Mouse (Mus musculus) kidney, embryonic 16.5 days (tissue): ENCODE data around the gene Gm11541. TPM values are rescaled to one million over a fixed set of nuclear protein-coding genes. Genes with fewer than 3 reads are reported as not detected.
A peak's percentile ranks its signal among the peaks of the same experiment; 100 is the strongest.

Experiments used
- ATAC-seq: fragments of 200-750 bp; cut with Nextera tagmentation; 2 replicates; pipeline ENCODE4 v1.8.0; 2017; ENCODE audit warnings: moderate TSS enrichment; ENCODE audit not compliant: low FRiP score, low TSS enrichment
- H3K27ac ChIP-seq: fragments of 300-500 bp; sonication (generic); 2 replicates; pipeline ENCODE4 v1.5.1; 2014; ENCODE audit warnings: low read length
- H3K27me3 ChIP-seq: fragments of 300-500 bp; sonication (generic); 2 replicates; pipeline ENCODE4 v1.6.1; 2014; ENCODE audit warnings: low read length, control low read depth, mixed read lengths; ENCODE audit not compliant: insufficient read depth
- H3K36me3 ChIP-seq: fragments of 300-500 bp; sonication (generic); 2 replicates; pipeline ENCODE4 v1.6.1; 2014; ENCODE audit warnings: low read length, control low read depth, mixed read lengths; ENCODE audit not compliant: insufficient read depth
- H3K4me1 ChIP-seq: fragments of 300-500 bp; sonication (generic); 2 replicates; pipeline ENCODE4 v1.6.1; 2014; ENCODE audit warnings: low read length, control low read depth, mixed read lengths; ENCODE audit not compliant: insufficient read depth
- H3K4me2 ChIP-seq: fragments of 300-500 bp; sonication (generic); replicated peaks from 2 replicates; pipeline ENCODE4 v1.6.1; 2014; ENCODE audit warnings: low read depth, low read length
- H3K4me3 ChIP-seq: fragments of 300-500 bp; sonication (generic); 2 replicates; pipeline ENCODE4 v1.5.1; 2014; ENCODE audit warnings: mild to moderate bottlenecking, low read length
- H3K9ac ChIP-seq: fragments of 300-500 bp; sonication (generic); replicated peaks from 2 replicates; pipeline ENCODE4 v1.6.1; 2014; ENCODE audit warnings: low read length
- H3K9me3 ChIP-seq: fragments of 300-500 bp; sonication (generic); 2 replicates; pipeline ENCODE4 v1.6.1; 2016; ENCODE audit warnings: low read length, control low read depth
- WGBS: fragments of 180-500 bp; shearing (Covaris S2); extraction: QIAGEN DNeasy Blood & Tissue Kit; methylation state at CpG from one replicate; pipeline ENCODE4 v1.1.7; 2014; 5-methylcytosine and 5-hydroxymethylcytosine counted together
- polyA plus RNA-seq: library from polyadenylated mRNA; unstranded; fragments of >200 nt; fragmentation: Nextera tagmentation; extraction: Ambion mirVana; gene quantifications from 2 replicates; pipeline ENCODE4 v1.2.1, GENCODE M21; 2015

Gm11541 gene
- 0.91 and 1.2 TPM in 2 replicates for polyA plus RNA-seq

DNA sequence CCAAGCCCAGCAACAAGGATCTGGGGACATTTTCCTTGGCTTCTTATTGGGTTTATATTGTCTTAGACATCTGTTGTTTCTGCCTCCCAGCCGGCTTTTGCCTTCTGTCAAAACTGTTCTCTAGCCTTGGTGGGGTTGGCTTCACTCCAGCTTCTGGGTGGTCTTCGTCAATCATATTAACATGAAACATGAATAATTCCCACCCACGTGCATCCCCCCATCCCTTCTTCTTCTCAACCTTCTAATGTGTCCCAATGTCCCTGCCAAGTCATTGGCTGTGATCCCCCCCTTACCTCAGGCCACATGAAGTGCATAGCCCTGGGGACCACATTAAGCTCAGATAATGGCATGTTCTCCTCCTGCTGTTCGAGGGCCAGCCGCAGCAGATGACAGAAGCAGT is at the start of gene Gm11541:
Gene Gm11541, minus strand, starts transcription at position 28 of the 400 bp plus-strand sequence.
- no peak within 1 kb of the TSS for H3K9ac ChIP-seq
- H3K4me3 ChIP-seq: no peak within 1 kb of the TSS
- ATAC-seq: 0 out of 2 replicates have a peak, but pooled peaks have one; percentile 24
- H3K27ac ChIP-seq: peak within 1 kb of the TSS; percentile 48; the same call in 1 of the 2 replicates
- H3K9me3 ChIP-seq: no peaks in the 10 kb centered on the region
- WGBS: 66% methylated on average over 5 of the region's 5 CpGs
- no peaks in the 10 kb centered on the region for H3K36me3 ChIP-seq
- H3K4me1 ChIP-seq: peaks cover 6% of the 10 kb centered on the region; the same call in 1 of the 2 replicates
- no peaks in the 10 kb centered on the region; the same call in 1 of the 2 replicates for H3K27me3 ChIP-seq
- no peak within 1 kb of the TSS for H3K4me2 ChIP-seq

DNA sequence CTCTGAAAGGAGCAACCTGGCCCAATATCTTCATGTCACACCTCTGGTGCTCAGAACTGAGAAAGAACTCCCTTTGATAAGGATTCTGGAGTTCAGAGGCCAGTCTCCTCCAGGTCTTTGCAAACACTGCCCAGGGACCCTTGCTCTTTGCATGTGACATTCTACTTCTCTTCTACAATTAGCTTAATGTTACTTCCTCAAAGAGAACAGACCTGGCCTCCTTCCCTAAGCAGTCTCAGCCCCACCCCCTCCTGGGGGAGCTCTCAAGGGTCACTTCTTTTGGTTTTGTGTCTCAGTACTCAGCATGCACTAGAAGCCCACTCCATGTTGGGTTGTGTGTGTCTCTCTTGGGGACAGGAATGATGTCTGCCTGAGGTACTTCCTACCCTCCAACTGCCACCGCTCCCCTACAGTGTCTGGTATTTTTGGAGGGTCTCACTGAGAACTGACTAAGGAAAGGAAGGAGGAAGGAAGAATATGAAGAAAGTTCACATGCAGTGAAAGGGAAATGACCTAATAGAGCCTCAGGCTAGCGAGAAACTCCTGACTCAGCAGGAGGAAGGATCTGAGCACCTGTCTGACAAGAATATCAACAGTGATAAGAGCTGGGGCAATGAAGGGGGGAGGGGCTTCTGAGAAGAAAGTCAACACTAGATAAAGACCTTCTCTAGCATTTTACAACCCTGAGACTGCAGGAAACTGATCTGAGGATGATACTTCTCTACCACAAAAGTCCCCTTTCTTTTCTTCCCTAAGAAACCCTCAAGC is 48.8 kb upstream of the Gm11541 start:
- Histone ChIP-seq H3K4me3 (no peak overlapping the region), H3K27ac (no peak overlapping the region), H3K27me3 (no peaks in the 10 kb centered on the region), H3K36me3 (no peaks in the 10 kb centered on the region), H3K4me2 (no peak overlapping the region), H3K4me1 (no peaks in the 10 kb centered on the region), H3K9ac (no peak overlapping the region), H3K9me3 (no peaks in the 10 kb centered on the region)
- ATAC-seq: no peak
- WGBS: 43% methylated on average over 2 of the region's 2 CpGs

DNA sequence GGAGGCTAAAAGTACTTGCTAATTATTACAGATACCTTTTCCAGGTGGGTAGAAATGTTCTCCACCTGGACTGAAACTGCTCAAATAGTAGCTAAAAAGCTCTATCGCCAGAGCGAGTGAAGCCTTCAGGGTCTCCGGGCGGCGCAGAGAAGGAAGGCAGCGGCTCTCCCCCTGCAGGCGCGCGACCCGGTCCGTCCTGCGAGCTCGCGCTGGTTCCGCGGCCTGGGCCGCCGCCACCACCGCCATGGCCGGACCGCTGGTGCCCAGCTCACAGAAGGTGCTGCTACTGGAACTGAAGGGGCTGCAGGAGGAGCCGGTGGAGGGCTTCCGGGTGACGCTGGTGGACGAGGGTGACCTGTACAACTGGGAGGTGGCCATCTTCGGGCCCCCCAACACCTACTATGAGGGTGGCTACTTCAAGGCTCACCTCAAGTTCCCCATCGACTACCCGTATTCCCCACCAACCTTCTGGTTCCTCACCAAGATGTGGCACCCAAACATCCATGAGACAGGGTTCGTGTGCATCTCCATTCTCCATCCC is 37.5 kb upstream of the Gm11541 start, which contains the start of gene Cdc34b:
Gene Cdc34b, plus strand, starts transcription at position 51 of the 541 bp plus-strand sequence.
- H3K36me3 ChIP-seq: no peaks in the 10 kb centered on the region
- H3K4me2 ChIP-seq: no peak within 1 kb of the TSS
- no peak within 1 kb of the TSS for H3K9ac ChIP-seq
- peaks cover 6% of the 10 kb centered on the region; the same call in 1 of the 2 replicates for H3K9me3 ChIP-seq
- no peaks in the 10 kb centered on the region for H3K27me3 ChIP-seq
- no peaks in the 10 kb centered on the region for H3K4me1 ChIP-seq
- H3K27ac ChIP-seq: no peak within 1 kb of the TSS
- ATAC-seq: no peak
- 83% methylated on average over 23 of the region's 29 CpGs for WGBS
- no peak within 1 kb of the TSS for H3K4me3 ChIP-seq

DNA sequence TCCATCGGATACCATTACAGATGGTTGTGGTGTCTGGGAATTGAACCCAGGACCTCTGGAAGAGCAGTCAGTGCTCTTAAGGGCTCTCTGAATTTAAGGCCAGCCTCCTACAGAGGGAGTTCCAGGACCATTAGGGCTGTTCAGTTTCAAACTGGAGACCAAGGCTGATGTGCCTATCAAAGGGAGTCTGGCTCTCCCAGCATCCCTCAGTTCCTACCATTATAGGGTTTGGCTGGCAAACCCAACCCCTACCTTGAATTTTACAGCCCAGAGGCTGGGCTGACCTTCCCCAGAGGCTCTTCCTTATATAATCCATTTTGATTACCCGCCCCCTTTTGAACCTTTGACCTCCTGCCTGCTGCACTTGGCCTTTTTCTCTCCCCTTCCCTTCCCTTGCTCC is 31.4 kb upstream of the Gm11541 start:
- Histone ChIP-seq H3K27ac (no peak overlapping the region), H3K36me3 (no peaks in the 10 kb centered on the region), H3K4me3 (no peak overlapping the region), H3K9me3 (no peaks in the 10 kb centered on the region), H3K4me1 (no peaks in the 10 kb centered on the region), H3K27me3 (no peaks in the 10 kb centered on the region), H3K9ac (no peak overlapping the region), H3K4me2 (no peak overlapping the region)
- 61% methylated on average over 2 of the region's 2 CpGs for WGBS
- no peak for ATAC-seq

DNA sequence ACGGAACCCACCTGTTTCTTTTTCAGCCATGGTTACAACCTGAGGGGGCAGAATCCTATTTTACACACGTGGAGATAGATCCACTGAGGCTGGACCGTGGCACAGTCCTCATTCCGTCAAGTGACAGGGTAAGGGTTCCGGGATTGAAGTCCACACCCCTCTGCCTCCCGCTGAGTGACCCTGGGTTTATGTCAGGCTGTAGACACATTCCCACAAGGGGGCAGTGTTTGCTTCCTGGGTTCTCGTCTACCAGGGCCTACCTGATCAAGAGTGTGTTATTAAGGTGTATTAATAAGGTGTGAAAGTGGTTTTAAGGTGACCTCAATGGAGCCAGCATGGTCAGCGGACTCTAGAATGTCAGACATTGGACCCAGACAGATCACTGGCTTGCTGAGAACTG is 28.5 kb upstream of the Gm11541 start:
- no peak for ATAC-seq
- no peak overlapping the region for H3K27ac ChIP-seq
- no peak overlapping the region for H3K9ac ChIP-seq
- no peaks in the 10 kb centered on the region for H3K9me3 ChIP-seq
- no peaks in the 10 kb centered on the region for H3K27me3 ChIP-seq
- H3K4me1 ChIP-seq: no peaks in the 10 kb centered on the region
- WGBS: 45% methylated on average over 8 of the region's 8 CpGs
- no peaks in the 10 kb centered on the region for H3K36me3 ChIP-seq
- H3K4me3 ChIP-seq: no peak overlapping the region
- no peak overlapping the region for H3K4me2 ChIP-seq

DNA sequence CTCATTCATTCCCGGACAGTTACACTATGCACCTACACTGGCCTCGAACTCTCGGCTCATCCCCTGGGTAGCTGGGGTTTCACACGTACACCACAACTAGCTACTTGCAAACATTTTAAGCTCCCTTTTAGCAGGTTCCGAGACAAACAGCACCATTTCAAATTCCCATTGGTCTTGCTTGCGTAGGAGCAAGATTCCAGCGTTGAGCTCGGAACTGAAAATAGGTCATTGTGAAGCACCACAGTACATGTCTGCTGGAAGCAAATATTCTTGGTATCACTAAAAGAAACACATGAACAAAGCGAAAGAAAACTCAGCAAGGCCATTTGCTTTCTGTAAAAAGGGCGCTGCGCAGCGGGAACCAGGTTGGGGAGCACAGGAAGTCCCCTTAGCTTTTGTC is 26.9 kb upstream of the Gm11541 start:
- no peaks in the 10 kb centered on the region for H3K9me3 ChIP-seq
- no peak for ATAC-seq
- no peaks in the 10 kb centered on the region for H3K27me3 ChIP-seq
- no peak overlapping the region for H3K27ac ChIP-seq
- H3K4me2 ChIP-seq: no peak overlapping the region
- WGBS: 91% methylated on average over 12 of the region's 12 CpGs
- H3K36me3 ChIP-seq: no peaks in the 10 kb centered on the region
- no peaks in the 10 kb centered on the region for H3K4me1 ChIP-seq
- H3K4me3 ChIP-seq: no peak overlapping the region
- no peak overlapping the region for H3K9ac ChIP-seq

DNA sequence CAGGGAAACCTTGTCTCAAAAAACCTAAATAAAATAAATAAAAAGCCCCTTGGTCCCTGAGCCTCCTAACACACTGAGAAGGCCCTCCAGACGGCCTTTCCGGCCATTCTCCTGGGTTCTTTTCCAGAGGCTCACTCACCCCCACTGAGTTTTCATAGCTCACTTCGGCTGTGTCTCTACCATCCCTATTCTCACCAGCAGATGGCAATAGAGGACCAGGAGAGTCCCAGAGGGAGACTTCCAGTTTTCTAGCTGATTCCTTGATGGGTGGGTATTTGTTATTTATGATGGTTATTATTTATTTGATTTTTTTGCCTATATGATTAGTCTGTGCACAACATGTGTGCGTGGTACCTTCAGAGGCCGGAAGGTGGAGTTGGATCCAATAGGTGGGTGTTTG is 26.0 kb upstream of the Gm11541 start:
- H3K4me1 ChIP-seq: no peaks in the 10 kb centered on the region

DNA sequence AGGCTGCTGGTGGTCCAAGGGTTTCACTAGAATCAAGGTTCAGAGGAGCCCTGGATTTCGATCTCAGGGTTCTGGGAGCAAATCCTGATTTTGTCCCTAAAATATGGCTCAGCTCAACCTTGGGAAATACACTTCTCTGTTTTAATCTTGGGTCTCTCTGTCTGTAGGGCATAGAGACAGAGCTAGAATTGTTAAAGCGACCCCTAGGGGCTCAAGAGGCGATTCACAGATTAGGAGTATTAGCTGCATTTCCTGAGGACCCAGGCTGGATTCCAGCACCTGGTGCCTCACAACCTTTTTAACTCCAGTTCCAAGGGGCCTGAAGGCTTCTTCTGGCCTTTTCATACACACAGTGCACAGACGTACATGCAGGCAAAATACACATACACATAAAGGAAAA is 25.3 kb upstream of the Gm11541 start:
- Histone ChIP-seq H3K27ac (no peak overlapping the region), H3K9me3 (no peaks in the 10 kb centered on the region), H3K27me3 (no peaks in the 10 kb centered on the region), H3K4me2 (no peak overlapping the region), H3K4me3 (no peak overlapping the region), H3K9ac (no peak overlapping the region), H3K36me3 (no peaks in the 10 kb centered on the region), H3K4me1 (no peaks in the 10 kb centered on the region)
- 37% methylated on average over 4 of the region's 4 CpGs for WGBS
- ATAC-seq: no peak

More for the DNA sequence above, 26.0 kb upstream of the Gm11541 start:
- ATAC-seq: no peak
- no peaks in the 10 kb centered on the region for H3K9me3 ChIP-seq
- no peaks in the 10 kb centered on the region for H3K27me3 ChIP-seq
- H3K27ac ChIP-seq: no peak overlapping the region
- H3K36me3 ChIP-seq: no peaks in the 10 kb centered on the region
- no peak overlapping the region for H3K9ac ChIP-seq
- no peak overlapping the region for H3K4me3 ChIP-seq
- H3K4me2 ChIP-seq: no peak overlapping the region
- 29% methylated on average over 5 of the region's 5 CpGs for WGBS

DNA sequence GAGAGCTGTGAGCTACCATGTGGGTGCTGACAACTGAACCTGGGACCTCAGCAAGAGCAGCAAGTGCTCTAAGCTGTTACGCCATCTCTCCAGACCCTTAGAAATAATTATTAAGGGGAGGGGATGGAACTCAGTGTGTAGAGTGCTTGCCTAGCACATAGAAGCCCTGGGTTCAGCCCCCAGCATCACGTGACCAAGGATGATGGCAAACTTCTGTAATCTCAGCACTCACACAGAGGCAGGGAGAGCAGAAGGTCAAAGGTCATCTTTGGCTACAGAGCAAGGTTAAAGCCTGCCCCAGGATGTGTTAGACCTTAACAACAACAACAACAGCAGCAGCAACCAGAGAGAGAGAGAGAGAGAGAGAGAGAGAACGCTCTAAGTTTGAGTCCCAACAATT is 24.2 kb upstream of the Gm11541 start:
- H3K9me3 ChIP-seq: no peaks in the 10 kb centered on the region
- H3K9ac ChIP-seq: no peak overlapping the region
- no peak overlapping the region for H3K4me2 ChIP-seq
- H3K36me3 ChIP-seq: no peaks in the 10 kb centered on the region
- no peak overlapping the region for H3K4me3 ChIP-seq
- H3K27me3 ChIP-seq: no peaks in the 10 kb centered on the region
- no peak overlapping the region for H3K27ac ChIP-seq
- 84% methylated on average over 3 of the region's 3 CpGs for WGBS
- no peaks in the 10 kb centered on the region for H3K4me1 ChIP-seq
- ATAC-seq: no peak

DNA sequence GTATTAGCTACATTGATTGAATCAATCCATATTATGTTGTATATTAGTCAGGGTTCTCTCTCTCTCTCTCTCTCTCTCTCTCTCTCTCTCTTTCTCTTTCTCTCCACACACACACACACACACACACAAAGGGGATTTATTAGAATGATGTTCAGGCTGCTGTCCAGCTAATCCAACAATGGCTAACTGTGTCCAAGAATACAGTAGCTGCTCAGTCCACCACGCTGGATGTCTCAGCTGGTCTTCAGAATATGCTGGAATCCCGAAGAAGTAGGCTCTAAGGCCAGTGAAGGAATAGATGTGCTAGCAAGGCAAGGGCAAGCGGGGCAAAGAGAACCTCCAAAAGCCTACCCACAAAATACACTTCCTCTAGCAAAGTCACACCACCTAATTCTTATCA is 23.0 kb upstream of the Gm11541 start:
- Histone ChIP-seq H3K4me2 (no peak overlapping the region), H3K9me3 (no peaks in the 10 kb centered on the region), H3K27me3 (no peaks in the 10 kb centered on the region), H3K27ac (no peak overlapping the region), H3K4me1 (no peaks in the 10 kb centered on the region), H3K36me3 (no peaks in the 10 kb centered on the region), H3K9ac (no peak overlapping the region), H3K4me3 (no peak overlapping the region)
- WGBS: 88% methylated on average over 3 of the region's 3 CpGs
- no peak for ATAC-seq
